Mouse (Mus musculus) CH12.LX (cell line): ENCODE results near the gene Aff3. TPM values are rescaled to one million over a fixed set of nuclear protein-coding genes. Genes with fewer than 3 reads are reported as not detected.

Experiments
- DNase-seq: peaks from one replicate; pipeline ENCODE4 v3.0.0-alpha.2; 2013; ENCODE audit errors: extremely low read depth
- H3K27ac ChIP-seq: 2 replicates; pipeline ENCODE4 v1.5.1; 2012; ENCODE audit warnings: low read depth, mild to moderate bottlenecking, control low read depth, moderate library complexity; ENCODE audit not compliant: insufficient read depth
- H3K27me3 ChIP-seq: replicated peaks from 2 replicates; pipeline ENCODE3; 2012; ENCODE audit warnings: inconsistent platforms
- H3K36me3 ChIP-seq, 2 experiments: replicated peaks in 1 of 2; 2 replicates each; pipeline versions ENCODE3 to v1.6.1; 2012; ENCODE audit warnings: inconsistent platforms in 1 of 2, low read length in 1 of 2, mild to moderate bottlenecking in 1 of 2, mixed read lengths in 1 of 2, moderate library complexity in 1 of 2; ENCODE audit not compliant: control insufficient read depth in 1 of 2, insufficient read depth in 1 of 2
- H3K4me1 ChIP-seq, 2 experiments: 2 replicates each; pipeline ENCODE4 v1.6.1; 2012; ENCODE audit warnings: inconsistent platforms in 1 of 2, moderate library complexity in 1 of 2; ENCODE audit not compliant: insufficient read depth in 2 of 2, control insufficient read depth in 1 of 2
- H3K4me2 ChIP-seq: 2 replicates; pipeline ENCODE4 v1.6.1; 2012; ENCODE audit warnings: low read depth, mild to moderate bottlenecking, control low read depth; ENCODE audit not compliant: poor library complexity, insufficient read depth, severe bottlenecking
- H3K4me3 ChIP-seq, 3 experiments: fragments of 150-350 bp in 1 of 3; sonication (generic) in 1 of 3; replicated peaks in 1 of 3; 2 replicates each; pipeline versions ENCODE3 to v1.5.1; 2011 to 2012; ENCODE audit warnings: low read depth in 2 of 3, low read length in 2 of 3, mild to moderate bottlenecking in 2 of 3, moderate library complexity in 2 of 3, control low read depth in 1 of 3, improper control_type of control experiment in 1 of 3, inconsistent platforms in 1 of 3, mixed read lengths in 1 of 3; ENCODE audit not compliant: poor library complexity in 1 of 3
- H3K79me2 ChIP-seq: replicated peaks from 2 replicates; pipeline ENCODE4 v1.6.1; 2012; ENCODE audit warnings: mild to moderate bottlenecking, moderate library complexity; ENCODE audit not compliant: control insufficient read depth, poor library complexity, insufficient read depth, severe bottlenecking; ENCODE audit errors: extremely low read depth
- H3K9ac ChIP-seq: 2 replicates; pipeline ENCODE4 v1.6.1; 2012; ENCODE audit warnings: low read depth, mild to moderate bottlenecking, control low read depth, moderate library complexity; ENCODE audit not compliant: insufficient read depth
- H3K9me3 ChIP-seq: replicated peaks from 2 replicates; pipeline ENCODE3; 2012; ENCODE audit warnings: low read length, inconsistent platforms, mixed read lengths
- BHLHE40 ChIP-seq: IDR thresholded peaks from 2 replicates; pipeline ENCODE4 v1.6.1; 2011; ENCODE audit warnings: mild to moderate bottlenecking, low read depth, low read length, improper control_type of control experiment
- CHD1 ChIP-seq: IDR thresholded peaks from 2 replicates; pipeline ENCODE4 v1.6.1; 2012; ENCODE audit warnings: low read depth, low read length, improper control_type of control experiment, inconsistent platforms
- E2F4 ChIP-seq: IDR thresholded peaks from 2 replicates; pipeline ENCODE4 v1.6.1; 2011; ENCODE audit warnings: low read depth, low read length, improper control_type of control experiment; ENCODE audit not compliant: insufficient replicate concordance
- EP300 ChIP-seq: IDR thresholded peaks from 2 replicates; pipeline ENCODE4 v1.6.1; 2011; ENCODE audit warnings: low read length, improper control_type of control experiment
- IRF4 ChIP-seq: IDR thresholded peaks from 2 replicates; pipeline ENCODE4 v1.6.1; 2014; ENCODE audit warnings: low read depth, mild to moderate bottlenecking, inconsistent platforms, low read length, improper control_type of control experiment
- JUND ChIP-seq: conservative IDR thresholded peaks from 2 replicates; pipeline ENCODE4 v1.6.1; 2011; ENCODE audit warnings: low read depth, low read length, improper control_type of control experiment
- MAX ChIP-seq: IDR thresholded peaks from 2 replicates; pipeline ENCODE4 v1.6.1; 2011; ENCODE audit warnings: low read length, improper control_type of control experiment
- MAZ ChIP-seq: IDR thresholded peaks from 2 replicates; pipeline ENCODE4 v1.6.1; 2012; ENCODE audit warnings: low read depth, mild to moderate bottlenecking, inconsistent platforms, low read length, improper control_type of control experiment, moderate library complexity
- MXI1 ChIP-seq: IDR thresholded peaks from 2 replicates; pipeline ENCODE4 v1.6.1; 2011; ENCODE audit warnings: mild to moderate bottlenecking, low read depth, low read length, improper control_type of control experiment
- POLR2A ChIP-seq: IDR thresholded peaks from 2 replicates; pipeline ENCODE4 v1.6.1; 2011; ENCODE audit warnings: low read depth, mild to moderate bottlenecking, improper control_type of control experiment, low read length
- RCOR1 ChIP-seq: conservative IDR thresholded peaks from 2 replicates; pipeline ENCODE4 v1.6.1; 2012; ENCODE audit warnings: low read depth, mild to moderate bottlenecking, inconsistent platforms, low read length, improper control_type of control experiment
- SIN3A ChIP-seq: IDR thresholded peaks from 2 replicates; pipeline ENCODE4 v1.6.1; 2012; ENCODE audit warnings: low read length, improper control_type of control experiment, inconsistent platforms
- SMC3 ChIP-seq: IDR thresholded peaks from 2 replicates; pipeline ENCODE4 v1.6.1; 2011; ENCODE audit warnings: low read depth, low read length, improper control_type of control experiment
- TCF12 ChIP-seq: IDR thresholded peaks from 2 replicates; pipeline ENCODE4 v1.6.1; 2014; ENCODE audit warnings: low read depth, mild to moderate bottlenecking, inconsistent platforms, low read length, improper control_type of control experiment
- USF2 ChIP-seq: conservative IDR thresholded peaks from 2 replicates; pipeline ENCODE4 v1.6.1; 2011; ENCODE audit warnings: low read depth, low read length, improper control_type of control experiment
- ZKSCAN1 ChIP-seq: IDR thresholded peaks from 2 replicates; pipeline ENCODE4 v1.6.1; 2012; ENCODE audit warnings: low read depth, inconsistent platforms, low read length, improper control_type of control experiment, borderline replicate concordance
- ZMIZ1 ChIP-seq: IDR thresholded peaks from 2 replicates; pipeline ENCODE4 v1.6.1; 2012; ENCODE audit warnings: low read depth, mild to moderate bottlenecking, inconsistent platforms, low read length, improper control_type of control experiment
- dilution Hi-C: fragments of 300-500 bp; cut with MboI; formaldehyde crosslinking; loops from 2 replicates; pipeline ENCODE4 v1.14.3; 2020; ENCODE audit warnings: low sequenced_read_pairs; ENCODE audit not compliant: extremely low pct_unique_long_range_greater_than_20kb, extremely low pct_ligation_motif_present
- in situ Hi-C: fragments of 300-500 bp; cut with MboI; formaldehyde crosslinking; loops from 3 replicates; pipeline ENCODE4 v1.14.3; 2019; ENCODE audit warnings: low sequenced_read_pairs, low pct_ligation_motif_present, low pct_unique_long_range_greater_than_20kb, mixed read lengths
- polyA plus RNA-seq: library from polyadenylated mRNA; unstranded; fragments of >175 nt; gene quantifications from 2 replicates; pipeline ENCODE4 v1.2.1, GENCODE M21; 2012; ENCODE audit warnings: low read depth; ENCODE audit not compliant: insufficient read length
- total RNA-seq, 2 experiments: library from RNA; depleted of rRNA; stranded (reverse); fragments of 300-350 nt in 1 of 2; fragments of >200 nt in 1 of 2; gene quantifications; 2 replicates each; pipeline ENCODE4 v1.2.3; 2012 to 2014

The Aff3 gene
- total and polyA plus RNA-seq, 3 experiments, result 5.1 to 29.9 (median 7.7) TPM

DNA sequence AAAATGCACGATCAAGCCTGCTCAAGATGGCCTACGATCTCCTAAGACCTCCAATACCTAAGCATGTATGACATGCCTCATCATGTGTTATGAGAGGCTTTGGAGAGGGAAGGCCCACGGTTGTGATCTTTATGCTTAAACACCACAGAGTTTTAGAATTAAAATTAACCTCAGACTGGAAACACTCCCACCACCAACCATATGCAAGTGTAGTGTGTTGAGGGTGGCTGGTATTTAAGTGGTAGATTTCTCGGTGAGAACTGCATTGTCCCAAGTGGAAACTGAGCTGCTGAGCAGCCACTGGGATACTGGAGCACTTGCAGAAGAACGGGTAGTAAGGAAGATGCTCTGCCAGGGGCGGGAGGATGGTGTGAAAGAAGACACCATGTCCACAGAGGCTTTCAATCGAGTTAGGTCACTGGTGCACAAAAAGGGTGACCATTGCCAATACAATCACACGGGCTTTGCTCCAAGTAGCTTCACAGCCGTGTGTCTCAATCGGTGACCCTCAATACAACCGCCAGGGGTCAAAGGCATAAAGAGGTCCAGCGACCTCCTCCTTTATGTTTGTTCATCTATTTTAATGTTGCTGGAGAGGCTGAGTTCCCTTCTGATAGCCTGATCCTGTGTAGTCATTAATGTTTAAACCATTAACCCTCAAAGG, 150.7 kb downstream of the Aff3 start:
- no peaks in the 10 kb centered on the region for H3K4me1 ChIP-seq
- peaks cover 0 to 60% of the 10 kb centered on the region in 2 experiments for H3K36me3 ChIP-seq
- H3K4me2 ChIP-seq, result no peak overlapping the region
- no peaks in the 10 kb centered on the region for H3K27me3 ChIP-seq
- DNase-seq, result no peak
- H3K9me3 ChIP-seq, result no peaks in the 10 kb centered on the region
- H3K4me3 ChIP-seq, result no peak overlapping the region
- no peaks in the 10 kb centered on the region for H3K79me2 ChIP-seq
- H3K9ac ChIP-seq, result no peak overlapping the region
- no peak for TF ChIP-seq TCF12
- no peak for TF ChIP-seq IRF4
- TF ChIP-seq JUND, result no peak
- TF ChIP-seq MXI1, result no peak
- dilution Hi-C loops, result no loop called here
- in situ Hi-C loops, result no loop called here
- H3K27ac ChIP-seq, result no peak overlapping the region

DNA sequence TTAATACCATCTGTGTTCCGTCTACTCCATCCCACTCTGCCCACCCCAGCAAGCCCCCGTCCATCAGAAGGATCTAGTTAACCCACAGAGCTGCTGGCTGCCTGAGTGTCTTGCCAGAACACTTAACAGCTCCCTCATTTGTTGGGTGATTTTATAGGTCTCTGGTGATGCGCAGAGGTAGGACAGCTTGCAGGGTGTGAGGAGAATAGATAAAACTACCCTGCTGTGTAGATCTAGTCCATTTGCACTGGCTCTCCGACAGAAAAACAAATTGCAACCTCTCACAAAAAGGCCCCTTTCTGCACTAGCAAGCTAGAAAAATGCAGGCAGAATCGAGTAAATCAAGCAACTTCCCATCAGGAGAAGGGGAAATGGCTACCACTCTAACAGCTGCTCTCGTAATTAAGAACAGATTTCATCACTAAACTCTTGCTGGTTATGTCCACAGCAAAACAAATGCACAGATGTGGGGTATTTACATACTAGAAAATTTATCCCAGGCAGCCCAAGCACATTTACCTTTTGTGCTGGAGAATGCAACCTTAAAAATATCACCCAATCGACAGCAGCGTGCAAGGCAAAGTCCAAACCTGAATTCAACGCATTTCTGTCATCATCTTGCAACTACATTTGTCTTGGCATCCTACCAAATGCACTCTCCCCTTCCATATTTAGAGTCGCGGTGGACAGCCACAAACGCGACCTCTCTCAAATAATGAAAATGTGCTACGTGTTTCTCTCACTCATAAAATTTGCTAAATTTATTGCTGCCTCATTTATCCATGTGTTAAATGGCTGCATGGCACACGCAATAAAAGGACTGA, 152.3 kb downstream of the Aff3 start:
- Histone ChIP-seq H3K4me2 (no peak overlapping the region), H3K36me3 (peaks cover 0 to 71% of the 10 kb centered on the region in 2 experiments), H3K4me3 (no peak overlapping the region), H3K79me2 (no peaks in the 10 kb centered on the region), H3K9ac (no peak overlapping the region), H3K4me1 (no peaks in the 10 kb centered on the region), H3K27me3 (no peaks in the 10 kb centered on the region), H3K27ac (no peak overlapping the region), H3K9me3 (no peaks in the 10 kb centered on the region)
- dilution Hi-C loops (no loop called here), in situ Hi-C loops (no loop called here)
- TF ChIP-seq POLR2A (no peak), ZKSCAN1 (no peak), MAX (no peak), RCOR1 (no peak), BHLHE40 (no peak), SIN3A (no peak), SMC3 (no peak), JUND (no peak), E2F4 (no peak), ZMIZ1 (no peak), TCF12 (no peak), USF2 (no peak), EP300 (no peak), CHD1 (no peak), MAZ (no peak)
- DNase-seq, result no peak
